Mouse (Mus musculus): ENCODE results near the gene Psme2. TPM values are rescaled to one million over a fixed set of nuclear protein-coding genes. Genes with fewer than 3 reads are reported as not detected.

Gene Psme2
- polyA plus RNA-seq, 2 experiments, result 56.0 to 190 TPM

DNA sequence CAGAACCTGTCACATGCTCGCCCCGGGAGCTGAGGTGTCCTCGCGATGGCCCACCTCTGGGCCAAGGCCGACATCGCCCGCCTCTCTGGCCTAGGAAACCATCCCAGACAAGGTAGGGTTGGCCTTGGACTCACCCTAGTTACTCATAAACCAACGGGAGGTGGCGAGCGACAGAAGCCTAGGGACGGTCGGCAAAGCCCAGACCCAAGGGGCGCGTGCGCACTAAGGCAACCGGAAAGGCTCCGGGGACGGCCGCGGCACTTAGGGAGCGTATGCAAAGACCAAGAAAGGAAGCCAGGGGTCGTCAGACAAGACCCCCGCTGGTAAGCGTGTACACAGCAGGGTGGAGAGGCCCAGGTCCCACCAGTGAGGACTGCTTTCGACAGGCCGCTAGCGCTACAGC, 31.1 kb downstream of the Psme2 start, which contains the start of gene Dcaf11:
Gene Dcaf11, plus strand, starts transcription at position 208 of the 403 bp plus-strand sequence.
- peak within 1 kb of the TSS; percentile 83 for H3K4me3 ChIP-seq (ENCODE audit: insufficient read depth in 1 of 2, low read depth in 2 of 2, low read length in 2 of 2)
- WGBS (ENCODE audit: insufficient replicate concordance), result under 1% methylated on average over 27 of the region's 27 CpGs
- peak; percentile 76 for ATAC-seq (ENCODE audit: insufficient read depth)
- TF ChIP-seq EP300 (IDR thresholded peaks at IDR 0.05; ENCODE audit: low read depth) (peak; percentile 56), CTCF (IDR thresholded peaks at IDR 0.05; ENCODE audit: low read depth) (peak; percentile 63)
- H3K4me1 ChIP-seq (replicated peaks; ENCODE audit: control insufficient read depth in 2 of 2, insufficient read depth in 2 of 2, low read length in 1 of 2), result peaks cover 29 to 42% of the 10 kb centered on the region in 2 experiments
- H3K9me3 ChIP-seq (ENCODE audit: control insufficient read depth, low read length), result no peaks in the 10 kb centered on the region
- H3K9ac ChIP-seq (replicated peaks), result peak within 1 kb of the TSS; percentile 98
- peaks cover 10% of the 10 kb centered on the region for H3K36me3 ChIP-seq (replicated peaks; ENCODE audit: control insufficient read depth, insufficient read depth, low read depth)
- no peaks in the 10 kb centered on the region for H3K27me3 ChIP-seq (ENCODE audit: control insufficient read depth, insufficient read depth, low read length)
- peak; percentile 86 to 89 (median 86) for DNase-seq (ENCODE audit: low read depth in 3 of 3, low spot score in 3 of 3)
- peak within 1 kb of the TSS; percentile 97 for H3K4me2 ChIP-seq (ENCODE audit: low read depth)
- peak within 1 kb of the TSS; percentile 94 for H3K27ac ChIP-seq

DNA sequence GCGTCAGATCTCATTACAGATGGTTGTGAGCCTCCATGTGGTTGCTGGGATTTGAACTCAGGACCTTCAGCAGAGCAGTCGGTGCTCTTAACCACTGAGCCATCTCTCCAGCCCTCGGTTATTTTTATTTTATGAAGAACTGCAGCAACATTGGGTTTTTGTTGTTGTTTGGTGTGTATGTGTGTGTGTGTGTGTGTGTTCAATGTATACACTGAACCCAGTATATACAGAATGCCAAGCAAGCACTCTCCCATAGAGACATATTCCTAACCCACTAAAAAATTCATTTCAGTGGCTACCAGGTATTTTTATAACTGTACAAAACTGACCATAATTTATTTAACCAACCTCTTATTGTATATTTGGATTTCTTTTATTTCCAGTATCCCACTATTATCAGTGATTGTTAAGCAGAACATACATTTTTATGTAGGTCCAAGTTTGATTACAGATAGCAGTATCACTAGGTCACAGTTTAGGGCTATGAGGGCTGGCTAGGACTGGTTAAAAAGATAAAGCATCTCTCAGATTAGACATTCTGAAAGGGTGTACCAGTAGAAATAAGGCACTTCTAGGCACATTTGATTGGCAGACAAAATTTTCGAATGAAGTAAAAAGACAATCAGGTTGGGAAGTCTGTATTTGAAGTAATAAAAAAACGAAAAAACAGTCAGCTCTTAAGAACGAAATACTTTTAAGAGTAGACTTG, 32.0 kb downstream of the Psme2 start:
- peak; percentile 21 for ATAC-seq (ENCODE audit: insufficient read depth)
- peaks cover 3% of the 10 kb centered on the region for H3K36me3 ChIP-seq (replicated peaks; ENCODE audit: control insufficient read depth, insufficient read depth, low read depth)
- no peaks in the 10 kb centered on the region for H3K27me3 ChIP-seq (ENCODE audit: control insufficient read depth, insufficient read depth, low read length)
- H3K4me3 ChIP-seq (ENCODE audit: insufficient read depth in 1 of 2, low read depth in 2 of 2, low read length in 2 of 2), result peak overlapping the region; percentile 83; a peak in 3 of 4 replicates
- peak overlapping the region; percentile 97 for H3K4me2 ChIP-seq (ENCODE audit: low read depth)
- H3K4me1 ChIP-seq (replicated peaks; ENCODE audit: control insufficient read depth in 2 of 2, insufficient read depth in 2 of 2, low read length in 1 of 2), result peaks cover 33 to 42% of the 10 kb centered on the region in 2 experiments
- no peak for TF ChIP-seq CTCF (IDR thresholded peaks at IDR 0.05; ENCODE audit: low read depth)
- peak; percentile 95 for TF ChIP-seq EP300 (IDR thresholded peaks at IDR 0.05; ENCODE audit: low read depth)
- no peaks in the 10 kb centered on the region for H3K9me3 ChIP-seq (ENCODE audit: control insufficient read depth, low read length)
- H3K9ac ChIP-seq (replicated peaks), result peak overlapping the region; percentile 98
- DNase-seq (ENCODE audit: low read depth in 3 of 3, low spot score in 3 of 3), result peak; percentile 73 to 80 (median 74)
- 28% methylated on average over 6 of the region's 6 CpGs for WGBS (ENCODE audit: insufficient replicate concordance)
- H3K27ac ChIP-seq, result peak overlapping the region; percentile 94

DNA sequence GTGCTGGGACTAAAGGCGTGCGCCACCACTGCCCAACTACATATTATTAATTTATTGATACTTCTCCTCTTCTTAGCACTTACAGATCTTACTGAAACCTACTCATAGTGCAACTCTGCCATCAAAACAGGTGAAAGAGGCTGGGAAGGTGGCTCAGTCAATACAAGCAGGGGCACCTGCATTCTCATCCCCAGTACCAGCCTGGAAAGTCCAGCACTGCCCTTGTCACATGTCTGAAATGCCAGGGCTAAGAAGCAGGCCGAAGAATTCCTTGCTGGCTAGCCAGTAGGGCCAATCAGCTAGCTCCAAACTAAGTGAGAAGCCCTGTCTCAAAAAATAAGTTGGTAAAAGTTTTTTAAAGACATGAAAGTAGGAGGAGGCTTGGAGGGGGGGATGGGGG, 33.3 kb downstream of the Psme2 start:
- H3K27me3 ChIP-seq (ENCODE audit: control insufficient read depth, insufficient read depth, low read length), result no peaks in the 10 kb centered on the region
- no peak for TF ChIP-seq CTCF (IDR thresholded peaks at IDR 0.05; ENCODE audit: low read depth)
- 0 out of 2 replicates have a peak, but pooled peaks have one; percentile 0 for TF ChIP-seq EP300 (IDR thresholded peaks at IDR 0.05; ENCODE audit: low read depth)
- H3K27ac ChIP-seq, result peak overlapping the region; percentile 94
- H3K4me3 ChIP-seq (ENCODE audit: insufficient read depth in 1 of 2, low read depth in 2 of 2, low read length in 2 of 2), result no peak overlapping the region
- peak overlapping the region; percentile 35; the same call in 1 of the 2 replicates for H3K9ac ChIP-seq (replicated peaks)
- H3K36me3 ChIP-seq (replicated peaks; ENCODE audit: control insufficient read depth, insufficient read depth, low read depth), result no peaks in the 10 kb centered on the region
- ATAC-seq (ENCODE audit: insufficient read depth) (no peak), DNase-seq (ENCODE audit: low read depth in 3 of 3, low spot score in 3 of 3) (no peak)
- no peaks in the 10 kb centered on the region for H3K9me3 ChIP-seq (ENCODE audit: control insufficient read depth, low read length)
- no peak overlapping the region for H3K4me2 ChIP-seq (ENCODE audit: low read depth)
- peaks cover 33 to 42% of the 10 kb centered on the region in 2 experiments for H3K4me1 ChIP-seq (replicated peaks; ENCODE audit: control insufficient read depth in 2 of 2, insufficient read depth in 2 of 2, low read length in 1 of 2)
- WGBS (ENCODE audit: insufficient replicate concordance), result 83% methylated on average over 3 of the region's 3 CpGs

DNA sequence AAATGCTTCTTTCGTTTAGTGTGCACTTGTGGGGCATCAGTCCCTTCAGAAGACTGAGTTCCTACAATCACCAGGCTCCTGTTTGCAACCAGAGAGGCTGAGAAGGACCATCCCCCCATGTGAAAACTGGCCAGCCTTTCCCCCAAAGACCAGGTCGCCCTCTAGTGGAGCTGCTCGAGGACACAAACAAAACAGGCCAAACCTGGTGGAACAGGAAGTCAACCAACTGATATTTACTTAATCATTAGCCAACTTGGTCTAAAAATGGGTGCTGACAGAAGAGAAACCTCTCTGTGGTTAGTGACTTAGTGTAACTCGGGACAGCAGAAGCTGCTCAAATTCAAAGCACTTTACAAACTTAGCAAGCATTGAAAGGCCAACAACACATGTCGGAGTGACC, 33.9 kb downstream of the Psme2 start:
- TF ChIP-seq EP300 (IDR thresholded peaks at IDR 0.05; ENCODE audit: low read depth), result 0 out of 2 replicates have a peak, but pooled peaks have one; percentile 10
- TF ChIP-seq CTCF (IDR thresholded peaks at IDR 0.05; ENCODE audit: low read depth), result peak; percentile 96
- ATAC-seq (ENCODE audit: insufficient read depth) (no peak), DNase-seq (ENCODE audit: low read depth in 3 of 3, low spot score in 3 of 3) (peak; percentile 66 to 73 (median 67))
- no peak overlapping the region for H3K9ac ChIP-seq (replicated peaks)
- peak overlapping the region; percentile 65 for H3K27ac ChIP-seq
- 18% methylated on average over 5 of the region's 5 CpGs for WGBS (ENCODE audit: insufficient replicate concordance)
- no peak overlapping the region for H3K4me3 ChIP-seq (ENCODE audit: insufficient read depth in 1 of 2, low read depth in 2 of 2, low read length in 2 of 2)
- H3K4me2 ChIP-seq (ENCODE audit: low read depth), result 0 out of 2 replicates have a peak overlapping the region, but pooled peaks have one; percentile 26
- no peaks in the 10 kb centered on the region for H3K27me3 ChIP-seq (ENCODE audit: control insufficient read depth, insufficient read depth, low read length)
- H3K4me1 ChIP-seq (replicated peaks; ENCODE audit: control insufficient read depth in 2 of 2, insufficient read depth in 2 of 2, low read length in 1 of 2), result peaks cover 33 to 41% of the 10 kb centered on the region in 2 experiments
- H3K36me3 ChIP-seq (replicated peaks; ENCODE audit: control insufficient read depth, insufficient read depth, low read depth), result no peaks in the 10 kb centered on the region
- H3K9me3 ChIP-seq (ENCODE audit: control insufficient read depth, low read length), result no peaks in the 10 kb centered on the region

DNA sequence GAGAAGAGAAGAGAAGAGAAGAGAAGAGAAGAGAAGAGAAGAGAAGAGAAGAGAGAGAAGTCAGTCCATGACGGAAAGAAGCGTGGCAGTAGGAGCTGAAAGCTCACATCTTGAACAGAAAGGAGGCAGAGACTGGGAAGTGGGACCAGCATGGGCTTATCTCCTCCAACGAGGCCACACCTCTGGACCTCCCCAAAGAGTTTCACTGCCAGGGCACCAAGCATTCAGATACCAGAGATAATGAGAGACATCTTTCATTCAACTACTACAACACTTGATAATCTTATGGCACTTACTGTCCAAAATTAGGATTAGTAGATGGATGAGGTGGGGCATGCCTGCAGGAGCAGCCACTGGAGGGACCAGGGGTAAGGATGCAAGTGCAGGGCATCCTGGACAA, 35.1 kb downstream of the Psme2 start:
- Histone ChIP-seq H3K9ac (replicated peaks) (no peak overlapping the region), H3K4me1 (replicated peaks; ENCODE audit: control insufficient read depth in 2 of 2, insufficient read depth in 2 of 2, low read length in 1 of 2) (peaks cover 25 to 29% of the 10 kb centered on the region in 2 experiments), H3K27ac (no peak overlapping the region), H3K4me2 (ENCODE audit: low read depth) (no peak overlapping the region), H3K36me3 (replicated peaks; ENCODE audit: control insufficient read depth, insufficient read depth, low read depth) (no peaks in the 10 kb centered on the region), H3K27me3 (ENCODE audit: control insufficient read depth, insufficient read depth, low read length) (no peaks in the 10 kb centered on the region), H3K4me3 (ENCODE audit: insufficient read depth in 1 of 2, low read depth in 2 of 2, low read length in 2 of 2) (no peak overlapping the region), H3K9me3 (ENCODE audit: control insufficient read depth, low read length) (no peaks in the 10 kb centered on the region)
- ATAC-seq (ENCODE audit: insufficient read depth) (no peak), DNase-seq (ENCODE audit: low read depth in 3 of 3, low spot score in 3 of 3) (no peak)
- TF ChIP-seq EP300 (IDR thresholded peaks at IDR 0.05; ENCODE audit: low read depth), result no peak
- TF ChIP-seq CTCF (IDR thresholded peaks at IDR 0.05; ENCODE audit: low read depth), result no peak
- WGBS (ENCODE audit: insufficient replicate concordance), result 58% methylated on average over 3 of the region's 3 CpGs
